Comparison of ENCODE assay signal across 12 mouse cellular contexts in the genomic region with DNA sequence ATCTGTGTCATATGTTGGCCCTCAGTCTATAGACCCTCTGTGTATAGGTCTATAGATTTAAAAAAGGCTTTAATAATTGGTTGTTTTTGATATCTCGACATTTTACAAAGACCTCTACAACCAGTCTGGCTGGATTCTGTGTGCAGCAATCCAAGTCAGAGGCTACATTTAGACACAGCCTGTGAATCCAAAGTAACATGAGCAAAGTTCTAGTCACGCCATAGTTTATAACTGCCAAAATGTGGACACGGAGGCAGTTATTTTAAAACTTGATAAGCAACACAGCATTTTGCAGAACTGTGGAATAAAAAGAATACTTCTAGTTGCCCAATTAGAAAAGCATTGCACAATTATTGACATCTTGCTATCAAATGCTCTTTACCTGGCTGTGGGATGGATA.
"Had no signal": no experiment of that assay in that cellular context is flagged by ENCODE, and none has a peak within 500 bp of the region (broad histone marks: within the 10 kb centered on the region; RNA-seq: fewer than 3 reads in every experiment).

No protein-coding gene starts in this region.

- DNase-seq: kidney, adult 2 months; kidney, postnatal 25 days; layer of hippocampus, adult 9-11 months; layer of hippocampus, postnatal 36 days; liver, postnatal 0 days; lung, embryonic 14.5 days; retina, postnatal 1 day; right cerebral cortex, postnatal 14 days; right cerebral cortex, postnatal 4 days; spleen, adult 18-20 months; thymus, adult 18-20 months; thymus, postnatal 36 days had no signal
